Mouse (Mus musculus): ENCODE measurements at regions not wholly inside any gene's neighbourhood (a gene's known extent, or its start where the extent isn't known, plus 50 kb on each side); places are given as distances from the start of the nearest gene placed in this dataset.
"Not testable (repeated sequence)": the region's sequence is repeated elsewhere in the genome, so short reads cannot be mapped to it uniquely, and the experiment has no call there.

DNA sequence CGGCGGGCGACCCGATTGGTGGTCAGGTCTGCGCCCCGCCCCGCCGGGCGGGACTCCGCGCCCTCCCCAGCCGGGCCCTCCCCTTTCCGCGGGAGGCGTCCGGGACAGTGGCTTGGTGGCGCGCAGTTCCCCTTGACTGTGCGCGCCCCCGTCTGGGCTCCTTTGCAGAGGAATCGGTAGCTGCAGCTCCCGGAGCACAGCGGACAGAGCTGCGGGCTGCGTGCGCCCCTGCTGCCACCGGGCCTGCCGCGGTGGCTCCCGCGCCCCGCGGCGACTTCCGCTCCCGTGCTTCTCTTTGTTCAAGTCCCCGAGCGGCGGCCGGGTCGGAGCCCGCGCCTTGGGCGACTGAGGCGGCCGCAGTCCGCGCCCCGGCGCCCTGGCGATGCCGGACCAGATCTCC is 566.6 kb upstream of the Gm21863 start:
- not testable (repeated sequence) for TF ChIP-seq CTCF (conservative IDR thresholded peaks at IDR 0.05; ENCODE audit: insufficient read depth, insufficient read length, low read depth, low read length); POLR2A (IDR thresholded peaks at IDR 0.05; ENCODE audit: low read depth, low read length)

Measured in kidney, adult 2 months (tissue).